Mouse (Mus musculus) kidney, postnatal 25 days (tissue): Measurements from ENCODE around the gene Tshz2.
"Not testable (repeated sequence)": the region's sequence is repeated elsewhere in the genome, so short reads cannot be mapped to it uniquely, and the experiment has no call there.

Experiments
- DNase-seq, 2 experiments: peaks; one replicate each; pipeline ENCODE4 v3.0.0; 2021; ENCODE audit warnings: mixed read lengths in 2 of 2

Tshz2 gene

GRCm38 (mm10) chr2:169814351-169814750 is 181.5 kb downstream of the Tshz2 start:
- DNase-seq, result no peak

- peak in 1 of 2 experiments; percentile 29 for DNase-seq
These were observed 181.9 kb downstream of the Tshz2 start for GRCm38 (mm10) chr2:169814757-169815156.

DNA sequence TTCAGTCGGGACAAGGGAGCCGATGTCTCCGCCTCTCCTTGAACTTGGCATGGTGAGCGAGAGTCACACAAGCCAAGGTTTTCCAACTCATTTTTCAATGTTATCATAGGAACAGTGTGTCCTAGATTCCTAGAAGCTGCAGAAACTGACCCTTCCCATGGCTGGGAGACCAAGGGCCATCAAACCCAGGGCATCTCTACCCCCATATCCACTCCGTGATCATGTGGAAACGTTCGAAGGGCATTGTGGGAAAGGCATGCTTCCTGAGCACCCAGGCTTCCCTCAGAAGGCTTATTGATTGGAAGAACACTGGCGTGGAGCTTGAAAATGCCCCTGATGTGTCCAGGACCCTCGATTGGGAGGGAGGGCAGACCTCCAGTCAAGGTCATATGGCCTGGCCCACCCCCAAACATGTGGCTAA is 188.2 kb downstream of the Tshz2 start:
- DNase-seq, result peak; percentile 44 to 70

GRCm38 (mm10) chr2:169825908-169826307 is 193.1 kb downstream of the Tshz2 start:
- no peak for DNase-seq

DNA sequence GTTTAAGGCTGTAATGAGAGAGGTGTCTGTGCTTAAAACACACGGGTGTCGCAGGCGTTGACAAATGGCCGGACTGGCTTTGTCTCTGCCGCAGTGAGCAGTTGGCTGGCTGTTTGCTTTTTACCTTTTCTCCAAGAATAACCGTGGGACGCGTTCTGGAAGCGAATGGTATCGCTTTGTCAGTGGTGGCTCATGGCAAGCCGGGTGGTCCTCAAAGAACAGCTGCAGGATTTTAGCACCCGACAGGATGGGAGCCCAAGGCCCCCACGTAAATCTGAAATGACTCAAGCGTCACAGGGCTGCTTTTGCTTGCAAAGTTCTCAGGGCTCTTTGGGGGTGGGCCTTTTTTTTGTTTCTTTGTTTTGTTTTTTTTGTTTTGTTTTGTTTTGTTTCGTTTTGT is 193.5 kb downstream of the Tshz2 start:
- no peak for DNase-seq

GRCm38 (mm10) chr2:169826833-169827232 is 194.0 kb downstream of the Tshz2 start:
- no peak for DNase-seq

DNA sequence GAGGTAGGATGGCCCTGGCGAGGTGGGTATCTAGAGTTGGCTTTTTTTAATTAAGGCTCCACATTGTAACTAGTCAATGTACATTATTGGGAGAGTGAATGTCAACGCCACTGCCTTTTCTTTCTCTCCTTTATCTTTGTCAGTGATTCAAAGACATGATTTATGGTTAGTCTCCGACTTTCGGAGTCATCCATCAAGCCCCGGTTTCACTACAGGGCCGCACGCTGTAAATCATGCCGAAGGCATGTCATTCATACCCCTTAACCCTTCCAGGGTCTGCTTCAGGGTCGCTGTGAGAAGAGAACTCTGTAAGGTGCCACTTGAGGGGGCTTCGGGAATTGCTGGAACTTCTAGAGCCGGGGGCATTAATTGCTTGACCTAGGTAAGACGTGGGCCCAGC is 199.4 kb downstream of the Tshz2 start:
- no peak for DNase-seq

DNA sequence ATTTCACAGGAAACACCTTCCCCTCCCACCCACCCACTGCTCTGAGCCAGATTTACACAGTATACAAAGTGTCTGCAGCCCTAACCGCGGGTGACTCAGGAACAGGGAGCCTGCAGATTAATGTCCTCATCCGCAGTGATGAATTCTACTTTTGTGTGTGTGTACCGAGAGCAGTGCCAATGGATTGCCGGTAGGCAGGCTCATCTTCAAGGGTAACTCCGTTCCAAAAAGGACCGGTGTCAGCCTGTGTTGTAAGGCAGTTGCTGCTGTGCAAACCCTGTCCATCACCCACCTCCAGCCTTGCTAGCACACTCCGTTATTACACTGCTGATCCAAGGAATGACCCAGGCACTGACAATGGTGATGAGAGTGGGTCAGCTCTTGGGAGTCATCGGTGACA is 200.8 kb downstream of the Tshz2 start:
- no peak for DNase-seq

- DNase-seq, result no peak
These were observed 201.8 kb downstream of the Tshz2 start for GRCm38 (mm10) chr2:169834602-169835001.

DNA sequence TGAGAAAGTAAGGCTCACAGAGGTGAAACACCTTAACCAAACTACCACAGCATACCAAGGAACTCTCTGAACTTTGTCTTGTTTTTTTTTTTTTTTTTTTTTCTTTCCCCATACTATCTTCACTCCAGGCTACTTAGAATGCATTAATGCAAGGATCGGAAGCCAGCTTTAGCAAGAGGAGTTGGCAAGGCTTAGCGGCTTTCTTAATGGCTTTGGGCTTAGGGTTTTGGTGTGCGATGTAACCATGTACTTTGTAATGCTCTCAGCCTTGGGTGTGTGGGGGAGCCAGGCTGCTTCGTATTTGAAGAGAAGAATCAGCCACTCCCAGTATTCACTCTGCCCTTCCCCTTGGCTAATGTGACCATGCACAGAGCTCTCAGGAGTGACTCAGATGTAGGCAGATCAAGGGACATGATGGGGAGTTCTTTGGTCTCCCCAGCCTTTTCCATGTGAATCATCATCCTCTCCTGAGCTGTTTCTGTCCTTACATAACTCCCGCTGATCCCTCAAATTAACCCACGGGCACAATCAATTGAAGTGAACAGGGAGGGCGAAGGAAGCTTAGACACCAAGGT is 204.3 kb downstream of the Tshz2 start:
- DNase-seq, result no peak

DNA sequence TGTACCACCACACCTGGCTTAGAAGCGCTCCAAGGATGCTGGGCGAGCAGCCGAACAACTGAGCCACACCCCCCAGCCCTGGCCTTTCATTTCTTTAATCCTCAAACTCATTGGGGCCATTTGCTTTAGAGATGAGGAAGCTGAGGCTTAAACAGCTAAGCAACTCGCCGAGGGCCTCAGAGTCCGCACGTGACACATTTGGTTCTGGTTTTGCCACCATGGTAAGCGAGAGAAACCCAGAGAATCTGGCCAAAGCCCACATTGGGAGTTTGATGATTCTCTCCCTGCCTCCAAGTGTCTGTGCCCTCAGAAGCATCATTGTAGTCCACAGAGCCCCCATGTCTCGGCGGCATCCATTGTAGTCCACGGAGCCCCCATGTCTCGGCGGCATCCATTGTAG is 205.7 kb downstream of the Tshz2 start:
- DNase-seq, result no peak

- no peak for DNase-seq
These were observed 208.6 kb downstream of the Tshz2 start for GRCm38 (mm10) chr2:169841442-169841841.

DNA sequence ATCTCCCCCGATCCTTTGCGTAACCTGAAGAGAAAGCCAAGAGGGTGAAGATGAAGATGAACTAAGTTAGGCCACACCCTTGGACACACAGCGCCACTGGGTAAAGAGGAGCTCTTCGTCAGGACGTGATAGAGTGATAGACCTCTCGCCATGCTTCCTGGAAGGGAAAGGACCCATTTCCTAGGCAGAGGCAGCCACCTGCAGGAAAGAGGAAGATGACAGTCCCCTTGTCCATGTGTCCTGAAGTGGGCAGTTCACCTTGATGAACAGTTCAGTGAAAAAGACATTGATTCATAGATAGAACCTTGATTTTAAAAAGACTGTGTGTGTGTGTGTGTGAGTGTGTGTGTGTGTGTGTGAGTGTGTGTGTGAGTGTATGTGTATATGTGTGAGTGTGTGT is 209.7 kb downstream of the Tshz2 start:
- no peak for DNase-seq

DNA sequence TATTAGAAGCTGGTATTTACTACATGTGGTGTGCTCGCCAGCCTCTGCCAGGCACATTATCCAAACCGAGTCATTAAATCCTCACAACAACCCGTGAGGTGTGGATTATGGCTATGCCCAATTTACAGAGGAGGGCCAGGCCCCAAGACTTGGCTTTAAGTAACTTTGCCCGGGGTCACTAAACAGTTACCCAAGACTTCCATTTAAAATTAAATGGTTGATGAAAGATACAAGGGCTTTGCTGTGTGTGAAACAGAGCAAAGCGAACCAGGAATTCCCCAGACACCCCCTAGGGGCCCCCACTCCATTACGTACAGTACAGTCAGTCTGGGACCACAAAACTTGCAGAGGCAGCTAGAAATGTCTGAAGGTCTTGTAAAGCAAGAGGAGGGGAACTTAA is 210.7 kb downstream of the Tshz2 start:
- DNase-seq, result no peak

GRCm38 (mm10) chr2:169849077-169849476 is 216.3 kb downstream of the Tshz2 start:
- peak; percentile 58 to 65 for DNase-seq

- no peak for DNase-seq
These were observed 216.7 kb downstream of the Tshz2 start for GRCm38 (mm10) chr2:169849541-169849940.

DNA sequence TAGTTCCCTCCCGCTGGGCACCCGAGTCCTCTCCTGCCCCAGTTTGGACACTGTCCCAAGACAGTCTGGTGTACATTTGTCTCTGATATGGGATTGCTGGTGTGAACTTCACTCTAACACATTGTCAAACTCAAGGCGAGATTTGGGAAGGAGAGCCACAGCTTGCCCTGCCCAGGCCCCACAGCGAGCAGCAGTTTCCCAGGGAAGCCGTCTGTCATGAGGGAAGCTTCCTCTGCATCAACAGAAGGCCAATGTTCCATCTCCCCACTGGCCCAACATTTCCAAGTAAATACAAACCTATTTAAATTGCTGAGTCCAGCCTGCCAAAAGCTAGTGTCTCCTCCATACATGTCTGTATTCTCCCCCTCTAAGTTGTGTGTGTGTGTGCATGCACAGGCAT is 218.8 kb downstream of the Tshz2 start:
- no peak for DNase-seq

- no peak for DNase-seq
These were observed 221.7 kb downstream of the Tshz2 start for GRCm38 (mm10) chr2:169854491-169854890.

GRCm38 (mm10) chr2:169857041-169857440 is 224.2 kb downstream of the Tshz2 start:
- DNase-seq, result not testable (repeated sequence)

DNA sequence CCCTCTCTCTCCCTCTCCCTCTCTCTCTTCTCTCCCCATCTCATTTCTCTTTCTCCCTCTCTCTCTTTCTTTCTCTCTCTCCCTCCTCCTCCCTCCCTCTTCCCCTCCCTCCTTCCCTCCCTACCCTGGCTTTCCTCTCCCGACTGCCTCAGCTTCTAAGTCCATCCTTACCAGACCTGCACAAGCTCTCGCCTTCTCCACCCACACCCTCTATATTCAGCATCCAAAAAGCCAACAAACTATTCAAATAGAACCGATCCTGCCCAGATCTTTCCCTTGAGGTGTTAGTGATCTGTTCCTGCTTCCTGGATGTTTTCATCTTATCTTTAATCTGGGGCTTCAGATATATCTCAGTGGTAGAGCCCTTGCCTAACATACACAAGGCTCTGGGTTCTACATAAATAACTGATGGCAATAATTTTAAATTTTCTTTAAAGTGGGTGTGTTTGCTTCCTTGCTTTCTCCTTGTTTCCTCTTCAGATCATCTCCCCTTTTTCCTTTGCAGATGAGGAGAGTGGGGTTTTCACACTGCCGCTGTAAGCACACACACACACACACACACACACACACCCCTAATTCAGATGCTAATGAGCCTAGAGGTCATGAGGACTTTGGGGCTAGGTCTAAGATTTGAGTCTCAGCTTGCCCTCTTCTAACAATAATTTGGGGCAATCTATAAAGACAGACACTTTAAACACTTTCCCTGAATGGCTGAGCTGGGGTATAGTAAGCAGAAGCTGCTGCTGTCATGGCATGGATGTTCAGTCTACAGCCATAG is 226.5 kb downstream of the Tshz2 start:
- DNase-seq, result no peak

- no peak for DNase-seq
These were observed 228.1 kb downstream of the Tshz2 start for GRCm38 (mm10) chr2:169860895-169861294.

- no peak for DNase-seq
These were observed 229.9 kb downstream of the Tshz2 start for GRCm38 (mm10) chr2:169862701-169863100.

GRCm38 (mm10) chr2:169869468-169869867 is 236.7 kb downstream of the Tshz2 start:
- no peak for DNase-seq

DNA sequence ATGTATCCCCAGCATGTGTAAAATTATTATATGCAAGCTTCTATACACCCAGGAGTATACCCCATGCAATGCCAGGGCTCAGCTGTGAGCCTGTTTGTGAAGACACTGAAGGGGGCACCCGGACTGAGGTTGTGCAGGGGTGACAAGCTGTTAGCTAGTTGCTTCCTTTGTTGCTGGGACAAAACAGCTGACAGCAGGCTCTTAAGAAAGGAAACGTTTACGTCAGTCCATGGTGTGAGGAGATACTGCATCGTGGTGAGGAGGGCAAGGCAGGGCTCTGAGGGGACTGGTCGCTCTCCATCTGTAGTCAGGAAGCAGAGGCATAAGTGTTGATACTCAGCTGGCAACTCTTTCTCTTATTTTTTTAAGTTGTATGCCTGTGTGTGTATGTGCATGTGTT is 237.7 kb downstream of the Tshz2 start:
- DNase-seq, result no peak
